Mouse (Mus musculus) layer of hippocampus, adult 8-10 months (tissue): ENCODE results near the gene Pacs2. TPM values are rescaled to one million over a fixed set of nuclear protein-coding genes. Genes with fewer than 3 reads are reported as not detected.

Source experiments
- DNase-seq, 2 experiments: peaks; one replicate each; pipeline ENCODE4 v3.0.0; 2022; ENCODE audit warnings: low spot score in 2 of 2
- total RNA-seq, 4 experiments: library from RNA; stranded (reverse); gene quantifications; 2 replicates each; pipeline ENCODE4 v1.2.4; 2022

The Pacs2 gene
- total RNA-seq, 4 experiments from 2014 or later: 89.5 to 110 (median 108) TPM

GRCm38 (mm10) chr12:113041481-113042439, 27.5 kb downstream of the Pacs2 start:
- DNase-seq: peak; percentile 72 to 74

GRCm38 (mm10) chr12:113042543-113042942, 28.2 kb downstream of the Pacs2 start:
- DNase-seq: no peak

- peak in 1 of 2 experiments; percentile 28 for DNase-seq
Measured at GRCm38 (mm10) chr12:113044916-113045677, 30.8 kb downstream of the Pacs2 start.

GRCm38 (mm10) chr12:113046861-113047260, 32.6 kb downstream of the Pacs2 start:
- no peak for DNase-seq

- peak; percentile 29 to 38 for DNase-seq
Measured at GRCm38 (mm10) chr12:113048103-113048502, 33.8 kb downstream of the Pacs2 start.

GRCm38 (mm10) chr12:113049836-113050235, 35.5 kb downstream of the Pacs2 start:
- DNase-seq: no peak

GRCm38 (mm10) chr12:113050671-113051070, 36.4 kb downstream of the Pacs2 start:
- DNase-seq: no peak

- DNase-seq: no peak
Measured at GRCm38 (mm10) chr12:113051628-113052403, 37.5 kb downstream of the Pacs2 start.

GRCm38 (mm10) chr12:113056089-113056488, 41.8 kb downstream of the Pacs2 start:
- DNase-seq: no peak

GRCm38 (mm10) chr12:113060178-113060577, 45.9 kb downstream of the Pacs2 start:
- no peak for DNase-seq

- DNase-seq: no peak
Measured at GRCm38 (mm10) chr12:113061606-113062005, 47.3 kb downstream of the Pacs2 start.

- no peak for DNase-seq
Measured at GRCm38 (mm10) chr12:113062201-113062600, 47.9 kb downstream of the Pacs2 start.

- DNase-seq: no peak
Measured at GRCm38 (mm10) chr12:113063700-113064099, 49.4 kb downstream of the Pacs2 start.

- no peak for DNase-seq
Measured at GRCm38 (mm10) chr12:113068002-113068401, 53.7 kb downstream of the Pacs2 start.

- DNase-seq: no peak
Measured at GRCm38 (mm10) chr12:113069389-113069788, 55.1 kb downstream of the Pacs2 start.

GRCm38 (mm10) chr12:113071321-113071720, 57.0 kb downstream of the Pacs2 start:
- DNase-seq: no peak

GRCm38 (mm10) chr12:113071827-113072226, 57.5 kb downstream of the Pacs2 start:
- DNase-seq: no peak

GRCm38 (mm10) chr12:113073420-113074328, 59.4 kb downstream of the Pacs2 start:
- no peak for DNase-seq

GRCm38 (mm10) chr12:113074329-113075062, 60.2 kb downstream of the Pacs2 start, which contains the start of gene Tex22:
Gene Tex22 (plus strand): TSS chr12:113074502.
- peak; percentile 84 to 88 for DNase-seq
